Comparison of ENCODE assay signal across 17 mouse cellular contexts in the genomic region with DNA sequence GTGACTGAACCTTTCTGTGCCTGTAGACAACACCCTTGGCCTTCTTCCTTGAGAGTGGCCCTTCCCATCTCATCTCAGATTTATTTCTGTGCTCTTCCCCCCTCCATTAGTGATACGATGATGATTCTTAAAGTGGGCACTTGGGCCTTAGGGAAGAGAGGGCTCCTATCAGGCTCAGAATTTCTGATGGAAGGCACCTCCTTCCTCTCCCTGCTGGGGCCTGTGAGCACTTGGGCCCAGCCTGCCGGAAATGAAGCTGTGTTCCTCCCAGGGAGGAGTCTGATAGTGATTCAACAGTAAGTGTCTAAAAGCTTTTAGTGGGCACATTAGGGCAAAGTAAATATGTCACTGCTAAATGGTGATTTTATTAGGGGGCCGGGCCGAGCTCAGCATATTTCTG.
DNase-seq lines count a peak whose midpoint lies in the region; ATAC-seq and TF ChIP-seq lines count a peak whose summit lies in the region.
"Had no signal": no experiment of that assay in that cellular context is flagged by ENCODE, and none has a peak within 500 bp of the region (broad histone marks: within the 10 kb centered on the region; RNA-seq: fewer than 3 reads in every experiment).

No protein-coding gene starts in this region.

- no peaks in the 10 kb centered on the region for H3K27me3 ChIP-seq in heart, adult 2 months (ENCODE audit: control insufficient read depth, insufficient read depth, low read length)
- no peaks in the 10 kb centered on the region for H3K27me3 ChIP-seq in intestine, embryonic 14.5 days (replicated peaks; ENCODE audit: control insufficient read depth, insufficient read depth, low read length)
- H3K27me3 ChIP-seq in stomach, embryonic 15.5 days (replicated peaks): no peaks in the 10 kb centered on the region
- H3K27me3 ChIP-seq: embryonic facial prominence, embryonic 12.5 days; neural tube, embryonic 12.5 days had no signal

- intact Hi-C loops in heart, adult 2 months (cut with DNase I): no loop called here

- 56% methylated on average over 4 of the region's 4 CpGs for WGBS in heart, adult 2 months
- WGBS in intestine, embryonic 14.5 days: 46% methylated on average over 4 of the region's 4 CpGs
- WGBS in stomach, embryonic 15.5 days: 48% methylated on average over 4 of the region's 4 CpGs

- peaks cover 34% of the 10 kb centered on the region for H3K4me1 ChIP-seq in heart, adult 2 months (ENCODE audit: control insufficient read depth, insufficient read depth, low read length)
- peaks cover 28% of the 10 kb centered on the region for H3K4me1 ChIP-seq in intestine, embryonic 14.5 days (replicated peaks; ENCODE audit: control insufficient read depth, insufficient read depth, low read length)
- peaks cover 43% of the 10 kb centered on the region for H3K4me1 ChIP-seq in stomach, embryonic 15.5 days

- peaks cover 6% of the 10 kb centered on the region for H3K36me3 ChIP-seq in heart, adult 2 months (ENCODE audit: control insufficient read depth, insufficient read depth, low read length)
- H3K36me3 ChIP-seq in intestine, embryonic 14.5 days (ENCODE audit: control insufficient read depth, insufficient read depth, low read length): no peaks in the 10 kb centered on the region
- no peaks in the 10 kb centered on the region for H3K36me3 ChIP-seq in stomach, embryonic 15.5 days
- H3K36me3 ChIP-seq: embryonic facial prominence, embryonic 12.5 days had no signal

- no peak overlapping the region for H3K4me3 ChIP-seq in heart, adult 2 months
- H3K4me3 ChIP-seq in intestine, embryonic 14.5 days (ENCODE audit: low read depth, low read length): no peak overlapping the region
- H3K4me3 ChIP-seq in stomach, embryonic 15.5 days (replicated peaks): no peak overlapping the region
- H3K4me3 ChIP-seq: embryonic facial prominence, embryonic 12.5 days; neural tube, embryonic 12.5 days had no signal

- H3K9me3 ChIP-seq in intestine, embryonic 14.5 days (ENCODE audit: control insufficient read depth, low read length): no peaks in the 10 kb centered on the region
- H3K9me3 ChIP-seq in stomach, embryonic 15.5 days: no peaks in the 10 kb centered on the region
- H3K9me3 ChIP-seq: embryonic facial prominence, embryonic 12.5 days; neural tube, embryonic 12.5 days had no signal

- TF ChIP-seq POLR2A in heart, adult 2 months (IDR thresholded peaks at IDR 0.05; ENCODE audit: insufficient read depth, low read depth, low read length): no peak

- DNase-seq in heart, adult 2 months: no peak
- no peak for DNase-seq in heart, adult 8-10 months (ENCODE audit: low spot score)
- peak; percentile 45 to 52 for DNase-seq in kidney, postnatal 36 days
- no peak for DNase-seq in kidney, postnatal 4 days
- DNase-seq in intestine, embryonic 14.5 days (ENCODE audit: low spot score): no peak
- DNase-seq in adrenal gland, postnatal 4 days (ENCODE audit: low spot score in 2 of 2): no peak
- DNase-seq: B cell, adult 2 months; cerebellum, adult 11-12 months; cerebellum, postnatal 36 days; right cerebral cortex, postnatal 4 days; thymus, postnatal 36 days had no signal

- ATAC-seq in intestine, embryonic 14.5 days (replicated peaks; ENCODE audit: low FRiP score, low TSS enrichment, low read depth): no peak
- ATAC-seq in stomach, embryonic 15.5 days (ENCODE audit: insufficient read depth, low FRiP score, low read depth): no peak
- ATAC-seq: hindbrain, embryonic 16.5 days had no signal

- no peak for TF ChIP-seq CTCF in heart, adult 2 months (IDR thresholded peaks at IDR 0.05)

- H3K27ac ChIP-seq in heart, adult 2 months: peak overlapping the region; percentile 62
- peak overlapping the region; percentile 22; the same call in 1 of the 2 replicates for H3K27ac ChIP-seq in intestine, embryonic 14.5 days (ENCODE audit: low read depth)
- H3K27ac ChIP-seq in stomach, embryonic 15.5 days: 0 out of 2 replicates have a peak overlapping the region, but pooled peaks have one; percentile 27
- H3K27ac ChIP-seq: embryonic facial prominence, embryonic 12.5 days; kidney, postnatal 0 days; neural tube, embryonic 12.5 days had no signal

- no peak for TF ChIP-seq EP300 in heart, adult 2 months (IDR thresholded peaks at IDR 0.05; ENCODE audit: insufficient read depth, low read depth, low read length)

- H3K9ac ChIP-seq in heart, adult 2 months (ENCODE audit: low read depth, low read length): no peak overlapping the region
- no peak overlapping the region for H3K9ac ChIP-seq in intestine, embryonic 14.5 days (ENCODE audit: low read length)
- no peak overlapping the region for H3K9ac ChIP-seq in stomach, embryonic 15.5 days
- H3K9ac ChIP-seq: embryonic facial prominence, embryonic 12.5 days; lung, embryonic 14.5 days; neural tube, embryonic 12.5 days had no signal

- H3K4me2 ChIP-seq in intestine, embryonic 14.5 days (ENCODE audit: low read length): no peak overlapping the region
- H3K4me2 ChIP-seq in stomach, embryonic 15.5 days: no peak overlapping the region
- H3K4me2 ChIP-seq: embryonic facial prominence, embryonic 12.5 days; lung, embryonic 14.5 days; neural tube, embryonic 12.5 days had no signal

- H3K79me2 ChIP-seq in heart, adult 2 months (replicated peaks; ENCODE audit: control insufficient read depth, insufficient read depth, low read length): no peaks in the 10 kb centered on the region

Comparison
In these comparisons a context has a peak if more than half of its experiments do, and no peak if none do; other contexts are left out.
1. DNase-seq: peak in kidney, postnatal 36 days (2 of 2); none in heart, adult 2 months (0 of 2), heart, adult 8-10 months (single experiment), kidney, postnatal 4 days (0 of 2), intestine, embryonic 14.5 days (single experiment) and adrenal gland, postnatal 4 days (0 of 2).
2. Peak in every context shown above with its lines, with median percentiles within 50 percentile points of each other: H3K27ac ChIP-seq.